Mouse (Mus musculus): Measurements from ENCODE around the gene Smc3. TPM values are rescaled to one million over a fixed set of nuclear protein-coding genes. Genes with fewer than 3 reads are reported as not detected.
"Not testable (repeated sequence)": the region's sequence is repeated elsewhere in the genome, so short reads cannot be mapped to it uniquely, and the experiment has no call there.

The Smc3 gene
- total RNA-seq, 2 experiments from 2014 or later: 49.4 to 55.9 TPM

GRCm38 (mm10) chr19:53650921-53651320 lies 50.7 kb downstream of the Smc3 start:
- no peak for DNase-seq (ENCODE audit: low spot score in 2 of 2)

DNA sequence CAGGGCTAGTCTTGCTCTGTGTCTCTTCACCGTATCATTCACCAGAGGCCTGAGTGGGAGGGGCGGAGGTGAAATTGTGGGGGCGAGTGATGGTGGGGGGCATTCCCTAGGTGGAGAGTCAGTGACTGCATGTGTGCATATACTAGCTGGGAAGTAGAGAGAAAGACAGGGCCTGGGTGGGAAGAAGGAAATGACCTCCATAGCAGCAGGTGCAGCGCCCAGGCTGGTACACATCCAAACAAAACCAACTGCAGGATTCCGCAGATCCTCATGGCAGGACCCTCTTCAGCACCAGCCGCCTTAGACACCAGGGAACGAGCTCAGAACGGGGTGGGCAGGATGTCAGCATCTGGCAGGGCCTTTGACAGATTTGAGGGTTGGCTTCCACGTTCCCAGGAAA lies 52.1 kb downstream of the Smc3 start:
- DNase-seq (ENCODE audit: low spot score in 2 of 2): no peak

GRCm38 (mm10) chr19:53653624-53654467 lies 53.6 kb downstream of the Smc3 start:
- no peak for DNase-seq (ENCODE audit: low spot score in 2 of 2)

- DNase-seq (ENCODE audit: low spot score in 2 of 2): not testable (repeated sequence)
These were observed 56.2 kb downstream of the Smc3 start for GRCm38 (mm10) chr19:53656443-53656842.

DNA sequence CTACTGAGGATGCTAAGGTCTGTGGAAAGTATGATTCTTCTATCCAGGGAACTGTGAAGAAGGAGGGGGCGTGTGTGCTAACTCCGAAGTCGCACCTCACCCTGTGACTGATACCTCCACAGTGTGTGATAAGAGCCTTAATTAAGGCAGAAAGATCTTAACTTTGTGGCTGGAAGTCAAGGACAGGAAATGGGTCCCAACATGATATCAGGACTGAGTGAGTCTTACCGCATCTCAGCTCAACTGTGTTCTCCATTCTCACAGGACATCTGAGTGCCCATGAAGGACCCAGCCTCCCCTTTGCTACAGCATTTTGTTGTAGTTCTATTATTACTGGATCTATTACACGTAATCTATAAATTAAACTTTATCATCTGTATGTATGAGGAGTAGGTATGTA lies 57.2 kb downstream of the Smc3 start:
- no peak for DNase-seq (ENCODE audit: low spot score in 2 of 2)

- no peak for DNase-seq (ENCODE audit: low spot score in 2 of 2)
These were observed 60.7 kb downstream of the Smc3 start for GRCm38 (mm10) chr19:53660722-53661420.

- no peak for DNase-seq (ENCODE audit: low spot score in 2 of 2)
These were observed 61.9 kb downstream of the Smc3 start for GRCm38 (mm10) chr19:53661938-53662722.

GRCm38 (mm10) chr19:53664831-53665230 lies 64.6 kb downstream of the Smc3 start:
- no peak for DNase-seq (ENCODE audit: low spot score in 2 of 2)

DNA sequence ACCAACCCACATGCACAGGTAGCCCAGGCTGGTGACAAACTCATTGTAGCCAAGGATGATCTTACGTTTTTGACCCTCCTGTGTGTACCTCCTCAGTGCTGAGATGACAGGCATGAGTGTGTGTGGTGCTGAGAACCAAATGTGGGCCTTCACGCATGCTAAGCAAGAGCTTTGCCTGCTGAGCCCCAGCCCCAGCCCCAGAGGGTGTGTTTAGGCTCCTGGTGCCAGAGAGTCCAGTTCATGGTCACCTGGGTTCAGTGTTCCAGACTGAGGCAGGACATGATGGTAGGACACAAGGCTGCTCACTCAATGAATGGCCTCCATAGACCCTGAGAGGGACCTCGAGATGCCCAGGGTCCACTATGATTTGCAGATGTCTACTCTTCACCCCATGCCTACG lies 65.2 kb downstream of the Smc3 start:
- DNase-seq (ENCODE audit: low spot score in 2 of 2): no peak

DNA sequence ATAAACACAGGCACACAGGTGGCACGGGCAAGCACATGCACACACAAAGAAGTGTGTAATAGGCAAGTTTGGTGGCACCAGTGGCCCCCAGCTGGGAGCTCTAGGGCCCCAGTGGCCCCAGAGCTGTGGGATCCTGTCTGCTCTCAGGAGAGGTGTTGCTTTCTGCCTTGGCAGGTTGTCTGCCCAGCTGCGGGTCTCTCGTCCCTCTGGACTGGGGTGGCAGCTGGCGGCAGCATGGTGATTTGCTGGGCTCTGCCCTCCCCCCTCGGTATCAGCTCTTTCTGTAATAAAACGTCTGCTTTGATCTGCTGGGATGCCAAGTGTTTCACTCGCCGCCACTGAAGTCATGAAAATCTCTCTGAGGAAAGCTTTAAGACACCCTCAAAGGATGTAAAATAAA lies 66.5 kb downstream of the Smc3 start:
- DNase-seq (ENCODE audit: low spot score in 2 of 2): no peak

- DNase-seq (ENCODE audit: low spot score in 2 of 2): no peak
These were observed 68.6 kb downstream of the Smc3 start for GRCm38 (mm10) chr19:53668821-53669220.

- DNase-seq (ENCODE audit: low spot score in 2 of 2): no peak
These were observed 70.5 kb downstream of the Smc3 start for GRCm38 (mm10) chr19:53670625-53671141.

DNA sequence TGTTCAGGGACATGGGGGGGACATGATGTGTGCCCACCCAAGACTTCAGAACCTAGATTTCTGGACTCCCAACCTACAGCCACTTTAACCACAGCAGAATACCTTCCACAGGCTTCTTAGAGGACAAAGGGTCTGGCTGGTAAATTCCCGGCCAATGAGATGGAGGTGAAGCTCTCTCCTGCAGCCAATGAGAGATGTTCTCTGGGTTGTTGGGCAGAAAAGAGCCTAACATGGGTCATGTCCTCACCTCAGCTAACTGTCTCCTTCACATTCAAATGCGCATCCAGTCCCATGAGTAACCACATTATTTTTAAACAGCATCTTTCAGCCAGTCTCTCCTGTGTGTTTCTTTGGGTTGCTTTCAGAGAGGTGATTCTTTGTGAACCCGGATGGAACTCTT lies 71.2 kb downstream of the Smc3 start:
- no peak for DNase-seq (ENCODE audit: low spot score in 2 of 2)

GRCm38 (mm10) chr19:53674131-53674925 lies 74.1 kb downstream of the Smc3 start:
- no peak for DNase-seq (ENCODE audit: low spot score in 2 of 2)

- no peak for DNase-seq (ENCODE audit: low spot score in 2 of 2)
These were observed 76.0 kb downstream of the Smc3 start for GRCm38 (mm10) chr19:53676228-53676627.

DNA sequence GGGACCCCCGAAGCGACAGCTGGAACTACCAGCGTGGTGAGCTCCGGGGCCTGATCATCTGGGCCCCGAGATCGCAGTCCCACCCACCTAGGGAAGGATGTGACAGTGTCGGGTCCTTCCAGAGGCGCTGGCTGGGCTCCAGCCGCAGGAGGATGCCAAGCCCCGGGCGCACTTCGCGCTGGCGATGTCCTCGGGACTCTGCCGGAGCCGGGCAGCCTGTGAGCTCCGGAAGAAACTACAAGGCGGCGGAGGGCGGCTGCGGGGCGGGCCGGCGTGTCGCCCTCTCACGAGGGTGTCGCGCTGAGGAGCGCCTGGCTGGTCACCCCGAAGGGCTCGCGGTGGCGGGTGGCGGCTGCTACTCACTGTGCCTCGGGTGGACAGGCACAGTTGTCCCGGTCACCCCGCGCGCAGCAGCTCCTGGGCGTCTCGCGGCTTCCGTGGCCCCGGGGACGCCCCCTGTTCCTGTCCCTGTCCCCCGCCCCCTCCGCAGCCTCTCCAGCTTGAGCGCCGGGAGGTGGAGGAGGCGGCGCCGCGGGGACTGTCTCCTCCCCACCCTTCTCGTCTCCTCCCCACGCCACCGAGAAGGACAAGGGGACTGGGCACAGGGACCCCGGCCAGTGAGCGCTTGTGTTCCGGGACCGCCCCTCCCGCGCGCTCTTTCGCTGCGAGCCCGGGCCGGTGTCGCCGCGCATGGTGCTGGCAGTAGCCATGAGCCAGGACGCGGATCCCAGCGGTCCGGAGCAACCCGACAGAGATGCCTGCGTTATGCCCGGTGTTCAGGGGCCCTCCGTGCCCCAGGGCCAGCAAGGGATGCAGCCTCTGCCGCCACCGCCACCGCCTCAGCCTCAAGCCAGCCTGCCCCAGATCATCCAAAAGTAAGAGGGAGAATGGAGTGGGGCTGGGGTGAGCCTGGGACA lies 76.8 kb downstream of the Smc3 start, which contains the start of gene Rbm20:
Gene Rbm20, plus strand, starts transcription at position 589 of the 917 bp plus-strand sequence.
- peak in 1 of 2 experiments; percentile 12 for DNase-seq (ENCODE audit: low spot score in 2 of 2)

GRCm38 (mm10) chr19:53679194-53679593 lies 79.0 kb downstream of the Smc3 start:
- no peak for DNase-seq (ENCODE audit: low spot score in 2 of 2)

- no peak for DNase-seq (ENCODE audit: low spot score in 2 of 2)
These were observed 79.8 kb downstream of the Smc3 start for GRCm38 (mm10) chr19:53679981-53680380.

DNA sequence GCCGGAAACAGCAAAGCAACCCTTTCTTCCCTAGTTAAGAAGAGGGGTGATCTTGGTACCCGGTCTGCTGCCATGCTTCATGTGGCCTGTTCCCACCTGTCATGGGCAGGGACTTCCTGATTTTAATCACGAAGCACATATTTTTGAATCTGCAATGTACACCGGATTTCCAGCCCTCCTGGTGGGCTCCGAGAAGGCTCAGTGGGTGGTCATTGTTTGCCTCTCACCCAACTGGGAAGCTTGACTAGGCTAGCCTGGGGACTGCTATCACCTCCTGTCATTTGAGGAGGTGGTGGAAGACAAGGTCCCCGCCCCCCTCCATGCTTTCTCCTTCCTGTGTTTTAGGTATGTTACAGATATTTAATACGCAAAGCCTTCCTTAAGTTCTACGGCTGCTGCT lies 82.2 kb downstream of the Smc3 start:
- DNase-seq (ENCODE audit: low spot score in 2 of 2): no peak

Data from adrenal gland, postnatal 4 days (tissue).